Mouse (Mus musculus): ENCODE results near the gene Akap5.

Akap5 gene

DNA sequence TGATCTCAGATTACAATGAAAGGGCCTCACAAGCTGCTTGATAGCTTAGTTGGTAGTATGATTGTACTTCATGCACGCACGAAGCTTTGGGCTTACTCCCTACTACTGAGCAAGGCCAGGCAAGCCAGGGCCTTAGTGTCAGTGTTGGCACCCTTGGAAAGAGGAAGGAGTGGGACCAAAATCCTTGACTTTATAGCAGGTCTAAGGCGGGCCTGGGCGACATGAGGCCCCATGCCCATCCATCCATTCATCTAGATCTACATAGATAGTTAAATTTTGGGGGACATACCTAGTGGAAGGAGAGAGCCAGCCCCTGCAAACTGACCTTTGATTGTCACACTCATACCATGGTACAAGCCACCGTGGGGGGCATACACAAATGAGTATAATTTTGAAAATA lies 16.3 kb upstream of the Akap5 start:
- in situ Hi-C loops (cut with MboI; ENCODE audit: unreplicated experiment in 2 of 2) = no loop called here

DNA sequence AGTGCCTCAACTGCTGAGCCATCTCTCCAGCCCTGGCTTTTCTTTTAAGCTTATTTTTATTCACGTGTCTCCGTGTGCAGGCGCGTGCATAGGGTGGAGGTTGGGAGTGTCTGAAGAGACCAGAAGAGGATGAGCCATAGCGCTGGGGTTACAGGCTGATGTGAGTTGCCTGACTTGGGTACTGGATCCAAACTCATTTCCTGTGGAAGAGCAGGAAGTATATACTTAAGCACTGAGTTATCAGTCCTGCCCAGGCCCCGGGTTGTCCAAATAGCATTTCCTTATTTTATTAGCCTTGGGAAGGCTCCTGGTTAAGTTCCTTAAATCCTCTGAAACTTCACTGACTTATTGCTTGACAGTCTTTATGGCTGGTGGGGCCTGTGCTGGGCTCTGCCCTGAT lies 14.7 kb upstream of the Akap5 start:
- in situ Hi-C loops (cut with MboI; ENCODE audit: unreplicated experiment in 2 of 2) = no loop called here

DNA sequence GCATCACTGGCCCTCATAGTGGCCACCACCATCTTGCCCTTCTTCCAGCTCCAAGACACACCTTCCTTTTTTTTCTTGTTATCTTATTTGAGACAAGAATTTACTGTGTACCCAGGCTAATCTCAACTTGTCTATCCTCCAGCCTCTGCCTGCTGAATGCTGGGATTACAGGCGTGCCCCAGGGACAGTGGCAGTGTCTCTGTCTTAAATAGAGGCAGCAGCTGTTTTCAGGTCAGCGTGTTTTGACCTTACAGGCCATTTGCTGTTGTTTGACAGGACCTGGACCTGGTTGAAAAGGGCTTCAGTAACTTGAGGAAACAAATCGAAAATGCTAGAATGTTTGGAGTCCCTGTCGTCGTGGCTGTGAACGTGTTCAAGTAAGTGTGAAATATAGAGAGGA lies 14.1 kb upstream of the Akap5 start:
- in situ Hi-C loops (cut with MboI; ENCODE audit: unreplicated experiment in 2 of 2) = no loop called here

GRCm38 (mm10) chr12:76311227-76311626 lies 13.5 kb upstream of the Akap5 start:
- in situ Hi-C loops (cut with MboI; ENCODE audit: unreplicated experiment in 2 of 2) = no loop called here

- in situ Hi-C loops (cut with MboI; ENCODE audit: unreplicated experiment in 2 of 2) = no loop called here
Observed at GRCm38 (mm10) chr12:76311951-76312350, 12.7 kb upstream of the Akap5 start.

DNA sequence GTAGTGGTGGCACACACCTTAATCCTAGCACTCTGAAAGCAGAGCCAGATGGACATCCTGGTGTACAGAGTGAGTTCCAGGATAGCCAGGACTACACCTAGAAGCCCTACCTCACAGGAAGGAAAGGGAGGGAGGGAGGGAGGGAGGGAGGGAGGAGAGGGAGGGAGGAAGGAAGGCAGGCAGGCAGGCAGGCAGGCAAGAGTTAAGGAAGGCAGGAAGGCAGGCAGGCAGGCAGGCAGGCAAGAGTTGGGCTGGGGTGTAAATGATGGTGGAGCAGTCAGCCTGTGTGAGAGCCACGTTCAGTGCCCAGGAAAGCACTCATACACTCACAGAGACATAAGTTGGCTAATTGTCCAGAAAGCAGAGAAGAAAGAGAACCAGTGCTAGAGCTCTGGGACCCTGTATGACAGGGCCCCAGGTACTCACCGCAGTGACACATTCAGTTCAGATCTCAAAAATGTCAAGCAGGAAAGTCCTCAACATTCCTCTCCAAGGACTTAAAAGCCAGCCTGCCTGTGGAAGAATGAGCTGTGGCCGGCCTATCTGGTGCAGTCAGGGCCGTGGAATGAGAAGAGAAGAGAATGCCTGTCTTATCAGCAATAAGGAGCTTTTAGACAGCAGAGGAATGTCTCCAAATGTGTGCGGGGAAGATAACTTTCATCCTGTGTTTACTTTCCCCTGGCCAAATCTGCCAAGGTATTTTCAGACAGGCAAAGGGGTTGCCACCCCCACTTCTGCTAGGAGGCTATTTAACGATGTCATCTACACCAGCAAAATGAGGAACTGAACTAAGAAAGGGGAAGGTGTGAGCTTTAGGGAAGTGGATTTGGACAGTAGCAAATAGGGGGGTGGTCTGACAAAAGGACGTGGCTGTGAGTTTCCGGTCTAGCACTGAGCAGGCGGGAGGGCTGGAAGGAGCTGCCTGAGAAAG lies 6.1 kb upstream of the Akap5 start:
- in situ Hi-C loops (cut with MboI; ENCODE audit: unreplicated experiment in 2 of 2) = no loop called here

- in situ Hi-C loops (cut with MboI; ENCODE audit: unreplicated experiment in 2 of 2) = no loop called here
Observed at GRCm38 (mm10) chr12:76326437-76327220, 1.9 kb downstream of the Akap5 start.

DNA sequence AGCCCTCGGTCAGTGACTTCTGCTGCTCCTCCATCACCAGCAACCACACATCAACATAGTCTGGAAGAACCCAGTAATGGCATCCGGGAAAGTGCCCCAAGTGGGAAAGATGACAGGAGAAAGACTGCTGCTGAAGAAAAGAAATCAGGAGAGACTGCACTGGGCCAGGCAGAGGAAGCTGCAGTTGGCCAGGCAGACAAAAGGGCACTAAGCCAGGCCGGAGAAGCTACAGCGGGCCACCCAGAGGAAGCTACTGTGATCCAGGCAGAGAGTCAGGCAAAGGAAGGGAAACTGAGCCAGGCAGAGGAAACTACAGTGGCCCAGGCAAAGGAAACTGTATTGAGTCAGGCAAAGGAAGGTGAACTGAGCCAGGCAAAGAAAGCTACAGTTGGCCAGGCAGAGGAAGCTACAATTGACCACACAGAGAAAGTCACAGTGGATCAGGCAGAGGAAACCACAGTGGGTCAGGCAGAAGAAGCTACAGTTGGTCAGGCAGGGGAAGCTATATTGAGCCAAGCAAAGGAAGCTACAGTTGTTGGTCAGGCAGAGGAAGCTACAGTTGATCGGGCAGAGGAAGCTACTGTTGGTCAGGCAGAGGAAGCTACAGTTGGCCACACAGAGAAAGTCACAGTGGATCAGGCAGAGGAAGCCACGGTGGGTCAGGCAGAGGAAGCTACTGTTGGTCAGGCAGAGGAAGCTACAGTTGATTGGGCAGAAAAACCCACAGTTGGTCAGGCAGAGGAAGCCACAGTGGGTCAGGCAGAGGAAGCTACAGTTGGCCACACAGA lies 4.1 kb downstream of the Akap5 start:
- in situ Hi-C loops (cut with MboI; ENCODE audit: unreplicated experiment in 2 of 2) = no loop called here

GRCm38 (mm10) chr12:76333688-76334087 lies 9.0 kb downstream of the Akap5 start:
- in situ Hi-C loops (cut with MboI; ENCODE audit: unreplicated experiment in 2 of 2) = loop anchor here in 1 of 2 experiments (10.0 kb wide), 1 partner anchor 319 kb away; no protein-coding TSS in a partner anchor

- in situ Hi-C loops (cut with MboI; ENCODE audit: unreplicated experiment in 2 of 2) = loop anchor here in 1 of 2 experiments (10.0 kb wide), 1 partner anchor 321 kb away; no protein-coding TSS in a partner anchor
Observed at GRCm38 (mm10) chr12:76335641-76336040, 10.9 kb downstream of the Akap5 start.

DNA sequence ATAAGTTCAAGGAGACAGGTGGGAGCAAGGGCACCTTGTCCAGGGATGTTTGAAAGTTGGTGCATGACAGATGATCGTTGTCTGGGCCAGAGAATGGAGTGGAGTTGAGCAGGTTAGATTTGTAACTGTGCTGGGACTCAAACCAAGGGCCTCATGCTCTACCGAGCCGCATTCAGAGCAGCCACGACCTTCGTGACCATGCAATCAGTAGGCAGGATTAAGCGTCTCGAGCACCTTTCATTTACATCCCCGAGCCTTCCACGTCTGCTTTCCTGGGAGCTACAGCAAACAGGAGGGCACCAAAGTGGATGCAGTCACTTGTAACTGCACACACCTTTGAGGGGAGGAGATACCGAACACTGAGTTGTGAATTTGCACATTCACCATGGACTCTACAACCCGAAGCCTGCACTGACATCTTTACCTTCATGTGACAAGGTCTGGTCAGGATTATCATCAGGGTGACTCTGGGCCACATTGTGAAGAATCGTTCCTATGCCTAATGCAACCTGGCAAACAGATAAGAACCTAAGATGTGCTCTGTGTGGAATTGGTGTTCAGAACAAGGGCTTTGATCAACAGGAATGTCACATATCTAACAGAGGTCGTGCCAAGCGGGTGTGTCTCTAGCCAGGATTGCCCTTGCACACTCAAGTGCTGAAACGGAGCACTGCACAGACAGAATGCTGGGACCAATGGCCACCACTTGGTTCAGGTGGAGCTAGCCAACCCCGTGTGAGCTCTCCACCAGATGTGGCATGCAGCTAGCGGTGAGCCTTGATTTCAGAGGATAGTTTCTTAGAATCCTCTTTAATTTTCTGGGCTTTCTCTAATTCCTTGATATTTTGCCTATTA lies 11.6 kb downstream of the Akap5 start:
- in situ Hi-C loops (cut with MboI; ENCODE audit: unreplicated experiment in 2 of 2) = loop anchor here in 1 of 2 experiments (10.0 kb wide), 1 partner anchor 322 kb away; no protein-coding TSS in a partner anchor

DNA sequence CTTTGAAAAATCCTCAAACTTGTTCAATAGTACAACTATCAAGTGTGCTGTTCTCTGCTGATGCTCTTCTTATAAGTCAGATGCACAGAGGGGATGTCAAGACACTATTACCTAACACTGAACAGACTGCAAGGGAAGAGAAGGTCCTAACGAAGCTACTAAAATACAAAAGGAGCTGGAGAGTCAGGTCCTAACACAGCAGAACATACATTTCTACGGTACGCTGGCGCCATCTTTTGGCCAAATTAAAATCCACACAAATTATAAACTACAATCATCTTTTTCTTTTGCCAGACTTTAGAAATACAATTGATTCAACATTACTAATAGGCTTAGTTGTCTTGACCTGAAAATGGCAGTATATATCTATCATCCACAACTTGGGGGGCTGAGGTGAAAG lies 16.4 kb downstream of the Akap5 start:
- in situ Hi-C loops (cut with MboI; ENCODE audit: unreplicated experiment in 2 of 2) = loop anchor here (5.0 to 10.0 kb wide), 7 partner anchors 36 to 556 kb away; no protein-coding TSS in a partner anchor

DNA sequence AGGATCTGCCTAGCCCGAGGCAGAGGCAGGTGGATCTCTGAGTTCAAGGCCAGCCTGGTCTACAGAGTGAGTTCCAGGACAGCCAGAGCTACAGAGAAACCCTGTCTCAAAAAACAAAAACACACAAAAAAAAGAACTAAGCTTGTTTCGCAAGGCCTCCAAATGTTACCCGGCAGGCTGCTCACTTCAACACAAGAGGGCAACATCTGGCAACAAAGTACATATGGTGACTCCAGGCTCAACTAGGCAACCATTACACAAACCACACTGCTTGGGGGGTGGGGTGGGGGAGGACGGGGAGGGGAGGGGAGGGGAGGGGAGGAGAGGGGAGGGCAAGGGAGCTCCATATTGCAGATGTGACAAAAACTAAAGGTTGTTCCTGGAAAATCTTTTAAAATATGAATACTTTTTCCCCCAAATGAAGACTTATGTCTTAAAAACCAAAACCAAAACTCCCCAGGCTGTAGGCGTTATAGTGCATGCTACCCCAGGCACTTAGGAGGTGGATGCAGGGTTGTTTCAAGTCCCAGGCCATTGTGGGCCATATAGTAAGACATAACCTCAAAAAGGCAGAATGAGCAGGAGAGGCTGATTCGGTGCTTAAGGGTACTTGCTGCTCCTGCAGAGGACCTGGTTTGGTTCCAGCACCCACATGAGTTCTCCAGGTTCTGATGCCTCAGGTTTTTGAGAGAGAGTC lies 21.2 kb downstream of the Akap5 start:
- in situ Hi-C loops (cut with MboI; ENCODE audit: unreplicated experiment in 2 of 2) = loop anchor here (5.0 to 10.0 kb wide), 4 partner anchors 121 to 561 kb away; no protein-coding TSS in a partner anchor

GRCm38 (mm10) chr12:76349680-76350220 lies 25.1 kb downstream of the Akap5 start:
- in situ Hi-C loops (cut with MboI; ENCODE audit: unreplicated experiment in 2 of 2) = loop anchor here (5.0 to 25.0 kb wide), 8 partner anchors 118 to 1188 kb away; partner anchors contain the start of gene Max (in 1 of the 2)

DNA sequence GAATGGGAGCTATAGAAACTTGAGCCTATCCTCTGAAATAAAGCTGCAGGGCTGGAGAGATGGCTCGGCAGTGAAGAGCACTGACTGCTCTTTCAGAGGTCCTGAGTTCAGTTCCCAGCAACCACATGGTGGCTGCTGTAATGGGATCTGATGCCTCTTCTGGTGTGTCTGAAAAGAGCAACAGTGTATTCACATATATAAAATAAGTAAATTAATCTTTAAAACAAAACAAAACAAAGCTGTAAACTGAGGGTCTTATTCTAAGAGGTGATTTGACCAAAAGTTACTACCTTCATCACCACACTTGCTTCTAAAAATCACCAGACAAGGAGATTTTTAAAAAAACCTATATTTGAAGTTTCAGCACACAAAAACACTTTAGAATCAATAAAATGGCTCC lies 36.2 kb downstream of the Akap5 start:
- in situ Hi-C loops (cut with MboI; ENCODE audit: unreplicated experiment in 2 of 2) = loop anchor here (10.0 to 25.0 kb wide), 5 partner anchors 601 to 1176 kb away; partner anchors contain the start of gene Max (in 1 of the 2)

GRCm38 (mm10) chr12:76361405-76362302 lies 37.0 kb downstream of the Akap5 start:
- in situ Hi-C loops (cut with MboI; ENCODE audit: unreplicated experiment in 2 of 2) = loop anchor here (10.0 to 25.0 kb wide), 5 partner anchors 601 to 1176 kb away; partner anchors contain the start of gene Max (in 1 of the 2)

DNA sequence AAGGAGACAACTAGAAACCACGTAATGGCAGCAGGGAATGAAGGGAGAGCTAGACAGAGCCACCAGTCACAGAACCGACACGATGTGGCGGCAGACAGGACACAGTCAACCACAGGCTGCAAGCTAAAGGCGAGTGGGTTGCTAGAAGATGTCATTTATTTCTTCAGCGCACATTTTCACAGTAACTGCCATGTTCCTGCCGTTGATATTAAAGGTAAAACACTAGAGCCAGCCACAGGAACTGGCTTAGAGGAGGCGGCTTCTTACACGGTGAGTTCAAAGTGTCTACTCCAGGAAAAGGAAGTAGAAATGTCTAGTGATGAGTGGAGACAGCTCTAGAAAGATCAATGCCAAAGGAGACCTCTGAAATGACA lies 37.6 kb downstream of the Akap5 start:
- in situ Hi-C loops (cut with MboI; ENCODE audit: unreplicated experiment in 2 of 2) = loop anchor here (10.0 to 25.0 kb wide), 5 partner anchors 600 to 1175 kb away; partner anchors contain the start of gene Max (in 1 of the 2)

Data from v-Abl transformed pro-B cells (cell line).